Mouse (Mus musculus): ENCODE data around the gene Hey2.

The Hey2 gene

DNA sequence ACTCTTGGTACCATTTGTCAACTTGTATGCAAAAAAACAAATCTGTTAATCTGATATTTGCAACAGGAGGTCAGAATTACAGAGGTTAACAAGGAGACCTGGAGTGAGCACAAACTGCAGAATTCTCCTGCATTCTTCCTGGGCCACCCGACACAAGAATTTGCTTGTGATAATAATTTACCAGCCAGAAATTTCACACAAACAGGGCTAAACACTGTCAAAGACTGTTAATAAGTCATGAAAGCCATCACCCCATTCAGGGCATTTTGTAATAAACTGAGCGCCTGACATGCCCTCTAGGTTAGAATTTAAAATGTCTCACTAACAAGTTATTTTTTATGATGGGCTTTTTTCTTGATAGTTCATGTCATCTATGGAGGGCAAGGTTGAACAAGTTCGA, 51.6 kb downstream of the Hey2 start:
- DNase-seq (ENCODE audit: low spot score), result no peak

DNA sequence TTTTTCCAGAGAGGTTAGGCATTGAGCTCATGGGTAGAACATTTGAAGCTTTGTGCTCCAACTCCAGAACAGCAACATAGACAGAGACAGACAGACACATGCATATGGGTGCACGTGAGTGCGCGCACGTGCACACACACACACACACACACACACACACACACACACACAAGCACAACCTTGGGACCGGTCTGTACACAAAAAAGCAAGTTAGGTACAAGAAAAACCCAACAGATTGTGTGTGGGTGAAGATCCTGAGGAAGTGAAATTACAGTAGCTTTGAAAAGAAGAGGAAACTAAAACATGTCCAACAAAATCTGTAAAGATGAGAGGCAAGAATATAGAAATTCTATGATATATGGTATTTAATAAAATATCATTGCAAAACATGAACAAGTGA, 53.1 kb downstream of the Hey2 start:
- DNase-seq (ENCODE audit: low spot score), result no peak

DNA sequence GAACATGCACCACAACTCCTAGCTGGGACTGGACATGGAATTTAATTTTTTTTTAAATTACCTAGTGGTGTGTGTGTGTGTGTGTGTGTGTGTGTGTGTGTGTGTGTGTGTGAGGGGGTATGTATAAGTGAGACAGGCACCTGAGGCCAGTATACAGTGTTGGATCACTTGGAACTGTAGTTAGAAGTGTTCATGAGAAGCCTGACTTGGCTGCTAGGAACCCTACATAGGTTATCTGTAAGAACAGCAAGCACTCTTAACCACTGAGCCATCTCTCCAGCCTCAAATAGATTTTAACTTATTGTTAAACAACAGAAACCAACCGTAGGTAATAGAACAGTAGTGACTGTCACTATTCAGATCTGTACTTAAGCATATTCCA, 54.3 kb downstream of the Hey2 start:
- DNase-seq (ENCODE audit: low spot score), result no peak

- DNase-seq (ENCODE audit: low spot score), result no peak
Measured at GRCm38 (mm10) chr10:30787684-30788339, 54.8 kb downstream of the Hey2 start.

DNA sequence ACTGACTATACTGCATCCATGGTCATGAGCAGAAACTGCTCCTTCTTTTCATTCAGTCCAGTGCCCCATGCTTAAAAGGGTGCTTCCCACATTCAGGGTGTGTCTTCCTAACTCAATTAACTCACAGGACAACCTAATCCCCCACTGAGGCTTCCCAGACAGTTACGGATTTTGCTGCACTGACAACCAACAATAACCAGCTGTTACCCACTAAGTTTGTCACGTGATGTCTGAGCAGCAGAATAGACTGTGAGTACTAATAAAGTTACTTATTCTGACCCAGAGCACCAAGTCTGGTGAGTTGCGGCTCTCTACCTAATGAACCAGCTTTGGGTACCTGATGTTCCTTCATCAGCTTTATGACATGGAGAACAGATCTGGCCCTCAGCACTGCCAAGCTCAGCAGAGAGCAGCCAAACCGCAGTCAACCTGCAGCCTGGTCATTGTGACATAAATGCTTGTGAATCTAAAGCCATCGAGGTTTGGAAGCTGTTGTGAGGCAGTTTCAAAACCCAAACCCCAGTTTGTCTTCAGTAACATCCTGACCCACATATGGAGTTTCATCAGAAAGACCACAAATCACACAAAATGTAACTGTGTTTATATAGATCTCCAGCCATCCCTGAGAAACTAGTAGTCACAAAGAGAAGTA, 56.4 kb downstream of the Hey2 start:
- no peak for DNase-seq (ENCODE audit: low spot score)

Data from testis, postnatal 10 days (tissue).